ENCODE assay signal across 7 mouse cellular contexts in genomic region chr15:27779398-27779797, GRCm38 (mm10).
DNase-seq lines count a peak whose midpoint lies in the region; ATAC-seq and TF ChIP-seq lines count a peak whose summit lies in the region.

No protein-coding gene starts in this region.

- H3K27ac ChIP-seq in lung, embryonic 15.5 days = peak overlapping the region; percentile 89
- peak overlapping the region; percentile 74; the same call in 1 of the 2 replicates for H3K27ac ChIP-seq in forebrain, embryonic 14.5 days (ENCODE audit: low read depth, low read length)
- 0 out of 2 replicates have a peak overlapping the region, but pooled peaks have one; percentile 16 for H3K27ac ChIP-seq in olfactory bulb, adult 2 months (ENCODE audit: insufficient read depth, low read depth, low read length)

- DNase-seq in lung, adult 18-20 months = no peak
- DNase-seq in forebrain, embryonic 14.5 days (ENCODE audit: low spot score) = no peak
- peak; percentile 51 for DNase-seq in kidney, postnatal 10 days
- DNase-seq in ovary, adult 18-20 months (ENCODE audit: low spot score) = no peak

- no peaks in the 10 kb centered on the region for H3K27me3 ChIP-seq in lung, embryonic 15.5 days
- no peaks in the 10 kb centered on the region for H3K27me3 ChIP-seq in forebrain, embryonic 14.5 days (replicated peaks; ENCODE audit: control insufficient read depth, insufficient read depth, low read length)

- H3K4me3 ChIP-seq in lung, embryonic 15.5 days = no peak overlapping the region
- no peak overlapping the region for H3K4me3 ChIP-seq in forebrain, embryonic 14.5 days (ENCODE audit: low read depth, low read length)
- no peak overlapping the region for H3K4me3 ChIP-seq in olfactory bulb, adult 2 months (ENCODE audit: insufficient read depth, low read depth, low read length)

- ATAC-seq in lung, embryonic 15.5 days (ENCODE audit: borderline replicate concordance, extremely low read depth, low FRiP score, low TSS enrichment) = no peak
- no peak for ATAC-seq in forebrain, embryonic 14.5 days
- ATAC-seq in cerebellum, adult (ENCODE audit: insufficient number of reproducible peaks, low FRiP score, low TSS enrichment) = no peak

- TF ChIP-seq POLR2A in olfactory bulb, adult 2 months (IDR thresholded peaks at IDR 0.05; ENCODE audit: insufficient read depth, low read depth, low read length) = no peak

- H3K9ac ChIP-seq in lung, embryonic 15.5 days = no peak overlapping the region
- 0 out of 2 replicates have a peak overlapping the region, but pooled peaks have one; percentile 35 for H3K9ac ChIP-seq in forebrain, embryonic 14.5 days (ENCODE audit: low read length)

- peaks cover 80% of the 10 kb centered on the region for H3K4me1 ChIP-seq in lung, embryonic 15.5 days
- H3K4me1 ChIP-seq in forebrain, embryonic 14.5 days (ENCODE audit: control insufficient read depth, insufficient read depth, low read length) = peaks cover 58% of the 10 kb centered on the region
- peaks cover 61% of the 10 kb centered on the region for H3K4me1 ChIP-seq in olfactory bulb, adult 2 months (ENCODE audit: control insufficient read depth, insufficient read depth, low read length)

- TF ChIP-seq CTCF in olfactory bulb, adult 2 months (IDR thresholded peaks at IDR 0.05; ENCODE audit: insufficient read depth, low read depth, low read length) = no peak

- 42% methylated on average over 11 of the region's 11 CpGs for WGBS in lung, embryonic 15.5 days
- WGBS in forebrain, embryonic 14.5 days = 51% methylated on average over 11 of the region's 11 CpGs
- 33% methylated on average over 11 of the region's 11 CpGs for WGBS in olfactory bulb, adult 2 months

- no peaks in the 10 kb centered on the region for H3K36me3 ChIP-seq in lung, embryonic 15.5 days
- no peaks in the 10 kb centered on the region for H3K36me3 ChIP-seq in forebrain, embryonic 14.5 days (ENCODE audit: control insufficient read depth, insufficient read depth, low read length)

- no peaks in the 10 kb centered on the region for H3K9me3 ChIP-seq in lung, embryonic 15.5 days
- H3K9me3 ChIP-seq in forebrain, embryonic 14.5 days (replicated peaks; ENCODE audit: control insufficient read depth, low read length) = no peaks in the 10 kb centered on the region

- 0 out of 2 replicates have a peak overlapping the region, but pooled peaks have one; percentile 6 for H3K4me2 ChIP-seq in lung, embryonic 15.5 days
- H3K4me2 ChIP-seq in forebrain, embryonic 14.5 days (ENCODE audit: low read length) = no peak overlapping the region

Comparison
In these comparisons a context has a peak if more than half of its experiments do, and no peak if none do; other contexts are left out.
1. H3K27ac ChIP-seq: peak in every context shown above with its lines; median percentile 89 in lung, embryonic 15.5 days; 74 in forebrain, embryonic 14.5 days; 16 in olfactory bulb, adult 2 months.